Mouse (Mus musculus) MEL (cell line): ENCODE results near the gene Mau2.

Experiments
- CTCF ChIP-seq, 3 experiments: IDR thresholded peaks in 2 of 3; conservative IDR thresholded peaks in 1 of 3; 2 replicates each; pipeline ENCODE4 v1.5.1; 2011 to 2012; ENCODE audit warnings: low read length in 3 of 3, low read depth in 2 of 3, mild to moderate bottlenecking in 2 of 3, improper control_type of control experiment in 1 of 3, inconsistent platforms in 1 of 3, mixed read lengths in 1 of 3, moderate library complexity in 1 of 3; ENCODE audit not compliant: control insufficient read depth in 1 of 3, insufficient read depth in 1 of 3, poor library complexity in 1 of 3, severe bottlenecking in 1 of 3
- EP300 ChIP-seq, 2 experiments: IDR thresholded peaks; 2 replicates each; pipeline ENCODE4 v1.6.1; 2011; ENCODE audit warnings: improper control_type of control experiment in 2 of 2, low read length in 2 of 2, low read depth in 1 of 2, mild to moderate bottlenecking in 1 of 2
- GABPA ChIP-seq: IDR thresholded peaks from 2 replicates; pipeline ENCODE4 v1.6.1; 2012; ENCODE audit warnings: low read depth, mild to moderate bottlenecking, inconsistent platforms, low read length, improper control_type of control experiment, moderate library complexity
- GATA1 ChIP-seq: IDR thresholded peaks from 2 replicates; pipeline ENCODE4 v1.6.1; 2011; ENCODE audit warnings: low read depth, low read length, improper control_type of control experiment
- KAT2A ChIP-seq: conservative IDR thresholded peaks from 2 replicates; pipeline ENCODE4 v1.6.1; 2012; ENCODE audit warnings: low read depth, low read length, improper control_type of control experiment, inconsistent platforms
- MYC ChIP-seq: IDR thresholded peaks from 2 replicates; pipeline ENCODE4 v1.6.1; 2011; ENCODE audit warnings: low read depth, mild to moderate bottlenecking, low read length, improper control_type of control experiment, moderate library complexity
- NELFE ChIP-seq: IDR thresholded peaks from 2 replicates; pipeline ENCODE4 v1.6.1; 2011; ENCODE audit warnings: low read depth, low read length, improper control_type of control experiment
- NRF1 ChIP-seq: IDR thresholded peaks from 2 replicates; pipeline ENCODE4 v1.6.1; 2014; ENCODE audit warnings: low read depth, mild to moderate bottlenecking, inconsistent platforms, low read length, improper control_type of control experiment, moderate library complexity; ENCODE audit not compliant: poor library complexity, insufficient read depth, severe bottlenecking
- POLR2A ChIP-seq, 2 experiments: IDR thresholded peaks; 2 replicates each; pipeline ENCODE4 v1.6.1; 2011 to 2012; ENCODE audit warnings: low read length in 2 of 2, mild to moderate bottlenecking in 2 of 2, control low read depth in 1 of 2, improper control_type of control experiment in 1 of 2, low read depth in 1 of 2, moderate library complexity in 1 of 2; ENCODE audit not compliant: control insufficient read depth in 1 of 2, insufficient read depth in 1 of 2, poor library complexity in 1 of 2
- POLR2AphosphoS2 ChIP-seq: IDR thresholded peaks from 2 replicates; pipeline ENCODE4 v1.6.1; 2011; ENCODE audit warnings: low read length, improper control_type of control experiment
- SIN3A ChIP-seq: IDR thresholded peaks from 2 replicates; pipeline ENCODE4 v1.6.1; 2012; ENCODE audit warnings: low read length, improper control_type of control experiment, inconsistent platforms
- TAL1 ChIP-seq: IDR thresholded peaks from 2 replicates; pipeline ENCODE4 v1.6.1; 2012; ENCODE audit warnings: mild to moderate bottlenecking, inconsistent platforms, low read length, moderate library complexity, mixed read lengths
- TCF12 ChIP-seq: IDR thresholded peaks from 2 replicates; pipeline ENCODE4 v1.6.1; 2014; ENCODE audit warnings: low read depth, mild to moderate bottlenecking, inconsistent platforms, low read length, improper control_type of control experiment, moderate library complexity
- ZKSCAN1 ChIP-seq: IDR thresholded peaks from 2 replicates; pipeline ENCODE4 v1.6.1; 2012; ENCODE audit warnings: low read depth, mild to moderate bottlenecking, inconsistent platforms, low read length, improper control_type of control experiment, moderate library complexity

DNA sequence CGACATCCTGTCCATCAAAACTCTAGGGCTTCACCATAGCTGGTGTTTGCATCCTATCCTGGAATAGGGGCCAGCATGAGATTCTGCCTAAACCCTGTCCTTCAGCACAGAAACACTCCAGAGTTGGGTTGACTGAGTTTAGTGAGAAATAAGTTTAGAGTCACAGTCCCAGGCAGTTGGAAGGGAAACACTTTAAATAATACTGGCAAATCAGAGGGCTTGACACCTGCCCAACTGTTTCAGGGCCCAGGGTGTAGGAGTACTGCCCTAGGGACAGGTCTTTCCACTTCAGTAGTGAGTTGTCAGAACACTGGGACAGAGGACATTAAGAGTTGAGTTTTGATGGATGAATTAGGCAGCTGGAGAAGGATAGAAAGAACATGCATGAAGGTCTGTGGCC is 43.6 kb upstream of the Mau2 start:
- TF ChIP-seq POLR2AphosphoS2 = no peak
- no peak for TF ChIP-seq TCF12
- no peak for TF ChIP-seq GATA1
- no peak for TF ChIP-seq NRF1
- TF ChIP-seq CTCF (IDR thresholded peaks at IDR 0.05 in 2 of 3, conservative IDR thresholded peaks at IDR 0.05 in 1 of 3; ENCODE audit: control insufficient read depth in 1 of 3, insufficient read depth in 1 of 3, low read depth in 2 of 3, low read length in 3 of 3, poor library complexity in 1 of 3, severe bottlenecking in 1 of 3) = no peak
- no peak for TF ChIP-seq NELFE
- no peak for TF ChIP-seq ZKSCAN1
- no peak for TF ChIP-seq POLR2A (IDR thresholded peaks at IDR 0.05; ENCODE audit: control insufficient read depth in 1 of 2, insufficient read depth in 1 of 2, low read depth in 1 of 2, low read length in 2 of 2, poor library complexity in 1 of 2)
- TF ChIP-seq KAT2A = no peak
- no peak for TF ChIP-seq MYC
- TF ChIP-seq EP300 (IDR thresholded peaks at IDR 0.05; ENCODE audit: low read depth in 1 of 2, low read length in 2 of 2) = no peak
- no peak for TF ChIP-seq GABPA
- TF ChIP-seq SIN3A = no peak
- TF ChIP-seq TAL1 = no peak
